Mouse (Mus musculus): ENCODE measurements around the gene Srd5a1. TPM values are rescaled to one million over a fixed set of nuclear protein-coding genes. Genes with fewer than 3 reads are reported as not detected.

Srd5a1 gene
- polyA plus RNA-seq, 1 experiment, result 3.2 TPM

- TF ChIP-seq FLI1 (IDR thresholded peaks at IDR 0.05; ENCODE audit: low read length) (no peak), GATA1 (IDR thresholded peaks at IDR 0.05; ENCODE audit: borderline replicate concordance, low read length) (no peak)
- H3K4me1 ChIP-seq, result peaks cover 66% of the 10 kb centered on the region
- H3K9me3 ChIP-seq, result no peaks in the 10 kb centered on the region
- H3K27me3 ChIP-seq (replicated peaks), result no peaks in the 10 kb centered on the region
- peaks cover 4% of the 10 kb centered on the region for H3K36me3 ChIP-seq (replicated peaks; ENCODE audit: low read length)
- peak overlapping the region; percentile 35 for H3K4me3 ChIP-seq (replicated peaks)
These were observed 75.2 kb downstream of the Srd5a1 start for GRCm38 (mm10) chr13:69536021-69536420.

GRCm38 (mm10) chr13:69534654-69535551 is 76.3 kb downstream of the Srd5a1 start:
- Histone ChIP-seq H3K36me3 (replicated peaks; ENCODE audit: low read length) (peaks cover 15% of the 10 kb centered on the region), H3K9me3 (no peaks in the 10 kb centered on the region), H3K4me1 (peaks cover 69% of the 10 kb centered on the region), H3K27me3 (replicated peaks) (no peaks in the 10 kb centered on the region), H3K4me3 (replicated peaks) (peak overlapping the region; percentile 96)
- TF ChIP-seq FLI1 (IDR thresholded peaks at IDR 0.05; ENCODE audit: low read length), result no peak
- TF ChIP-seq GATA1 (IDR thresholded peaks at IDR 0.05; ENCODE audit: borderline replicate concordance, low read length), result no peak

- peak within 1 kb of the TSS; percentile 96 for H3K4me3 ChIP-seq (replicated peaks)
- no peaks in the 10 kb centered on the region for H3K27me3 ChIP-seq (replicated peaks)
- TF ChIP-seq FLI1 (IDR thresholded peaks at IDR 0.05; ENCODE audit: low read length), result no peak
- TF ChIP-seq GATA1 (IDR thresholded peaks at IDR 0.05; ENCODE audit: borderline replicate concordance, low read length), result no peak
- no peaks in the 10 kb centered on the region for H3K9me3 ChIP-seq
- H3K36me3 ChIP-seq (replicated peaks; ENCODE audit: low read length), result peaks cover 18% of the 10 kb centered on the region
- peaks cover 66% of the 10 kb centered on the region for H3K4me1 ChIP-seq
These were observed 76.9 kb downstream of the Srd5a1 start, which contains the start of gene Tent4a for GRCm38 (mm10) chr13:69534334-69534653. TSS of gene Tent4a (minus strand) at chr13:69534617.

- Histone ChIP-seq H3K27me3 (replicated peaks) (no peaks in the 10 kb centered on the region), H3K36me3 (replicated peaks; ENCODE audit: low read length) (peaks cover 24% of the 10 kb centered on the region), H3K4me3 (replicated peaks) (peak within 1 kb of the TSS; percentile 96), H3K9me3 (no peaks in the 10 kb centered on the region), H3K4me1 (peaks cover 66% of the 10 kb centered on the region)
- TF ChIP-seq FLI1 (IDR thresholded peaks at IDR 0.05; ENCODE audit: low read length), result no peak
- no peak for TF ChIP-seq GATA1 (IDR thresholded peaks at IDR 0.05; ENCODE audit: borderline replicate concordance, low read length)
These were observed 77.6 kb downstream of the Srd5a1 start, which contains the start of gene Nsun2 for GRCm38 (mm10) chr13:69533405-69534333. TSS of gene Nsun2 (plus strand) at chr13:69533746.

- Histone ChIP-seq H3K9me3 (no peaks in the 10 kb centered on the region), H3K27me3 (replicated peaks) (no peaks in the 10 kb centered on the region), H3K4me3 (replicated peaks) (peak overlapping the region; percentile 96), H3K4me1 (peaks cover 66% of the 10 kb centered on the region), H3K36me3 (replicated peaks; ENCODE audit: low read length) (peaks cover 31% of the 10 kb centered on the region)
- TF ChIP-seq FLI1 (IDR thresholded peaks at IDR 0.05; ENCODE audit: low read length) (no peak), GATA1 (IDR thresholded peaks at IDR 0.05; ENCODE audit: borderline replicate concordance, low read length) (no peak)
These were observed 78.3 kb downstream of the Srd5a1 start for GRCm38 (mm10) chr13:69532893-69533404.

GRCm38 (mm10) chr13:69532101-69532892 is 78.9 kb downstream of the Srd5a1 start:
- peaks cover 31% of the 10 kb centered on the region for H3K36me3 ChIP-seq (replicated peaks; ENCODE audit: low read length)
- peaks cover 67% of the 10 kb centered on the region for H3K4me1 ChIP-seq
- no peaks in the 10 kb centered on the region for H3K27me3 ChIP-seq (replicated peaks)
- peak overlapping the region; percentile 96 for H3K4me3 ChIP-seq (replicated peaks)
- H3K9me3 ChIP-seq, result no peaks in the 10 kb centered on the region
- TF ChIP-seq FLI1 (IDR thresholded peaks at IDR 0.05; ENCODE audit: low read length) (no peak), GATA1 (IDR thresholded peaks at IDR 0.05; ENCODE audit: borderline replicate concordance, low read length) (no peak)

- Histone ChIP-seq H3K4me1 (peaks cover 72% of the 10 kb centered on the region), H3K36me3 (replicated peaks; ENCODE audit: low read length) (peaks cover 31% of the 10 kb centered on the region)
- TF ChIP-seq FLI1 (IDR thresholded peaks at IDR 0.05; ENCODE audit: low read length) (no peak), GATA1 (IDR thresholded peaks at IDR 0.05; ENCODE audit: borderline replicate concordance, low read length) (no peak)
These were observed 79.8 kb downstream of the Srd5a1 start for GRCm38 (mm10) chr13:69531431-69531830.

GRCm38 (mm10) chr13:69530951-69531350 is 80.3 kb downstream of the Srd5a1 start:
- TF ChIP-seq GATA1 (IDR thresholded peaks at IDR 0.05; ENCODE audit: borderline replicate concordance, low read length) (no peak), FLI1 (IDR thresholded peaks at IDR 0.05; ENCODE audit: low read length) (no peak)
- Histone ChIP-seq H3K27me3 (replicated peaks) (no peaks in the 10 kb centered on the region), H3K36me3 (replicated peaks; ENCODE audit: low read length) (peaks cover 31% of the 10 kb centered on the region), H3K9me3 (no peaks in the 10 kb centered on the region), H3K4me1 (peaks cover 73% of the 10 kb centered on the region), H3K4me3 (replicated peaks) (peak overlapping the region; percentile 96)

More at GRCm38 (mm10) chr13:69531431-69531830, 79.8 kb downstream of the Srd5a1 start:
- Histone ChIP-seq H3K27me3 (replicated peaks) (no peaks in the 10 kb centered on the region), H3K9me3 (no peaks in the 10 kb centered on the region), H3K4me3 (replicated peaks) (peak overlapping the region; percentile 96)

GRCm38 (mm10) chr13:69530156-69530555 is 81.1 kb downstream of the Srd5a1 start:
- H3K4me1 ChIP-seq, result peaks cover 73% of the 10 kb centered on the region
- H3K27me3 ChIP-seq (replicated peaks), result no peaks in the 10 kb centered on the region
- peak overlapping the region; percentile 70 for H3K4me3 ChIP-seq (replicated peaks)
- H3K9me3 ChIP-seq, result no peaks in the 10 kb centered on the region
- TF ChIP-seq GATA1 (IDR thresholded peaks at IDR 0.05; ENCODE audit: borderline replicate concordance, low read length) (no peak), FLI1 (IDR thresholded peaks at IDR 0.05; ENCODE audit: low read length) (no peak)
- peaks cover 31% of the 10 kb centered on the region for H3K36me3 ChIP-seq (replicated peaks; ENCODE audit: low read length)

Measured in megakaryocyte, embryonic 14.5 days (primary cell).